Mouse (Mus musculus) embryonic facial prominence, embryonic 12.5 days (tissue): ENCODE data around the gene Gm3402. TPM values are rescaled to one million over a fixed set of nuclear protein-coding genes. Genes with fewer than 3 reads are reported as not detected.
"Not testable (repeated sequence)": the region's sequence is repeated elsewhere in the genome, so short reads cannot be mapped to it uniquely, and the experiment has no call there.

Source experiments
- ATAC-seq: fragments of 200-750 bp; cut with Nextera tagmentation; 2 replicates; pipeline ENCODE4 v1.8.0; 2017; ENCODE audit not compliant: insufficient number of reproducible peaks, insufficient read depth, low FRiP score, low TSS enrichment
- H3K27ac ChIP-seq: fragments of 300-500 bp; sonication (generic); 2 replicates; pipeline ENCODE4 v1.5.1; 2016; ENCODE audit warnings: mild to moderate bottlenecking
- H3K27me3 ChIP-seq: fragments of 300-500 bp; sonication (generic); 2 replicates; pipeline ENCODE4 v1.6.1; 2016; ENCODE audit warnings: mild to moderate bottlenecking, moderate library complexity
- H3K36me3 ChIP-seq: fragments of 300-500 bp; sonication (generic); 2 replicates; pipeline ENCODE4 v1.6.1; 2016; ENCODE audit warnings: mild to moderate bottlenecking
- H3K4me1 ChIP-seq: fragments of 300-500 bp; sonication (generic); 2 replicates; pipeline ENCODE4 v1.6.1; 2016
- H3K4me2 ChIP-seq: fragments of 300-500 bp; sonication (generic); replicated peaks from 2 replicates; pipeline ENCODE4 v1.6.1; 2016; ENCODE audit warnings: mild to moderate bottlenecking, moderate library complexity
- H3K4me3 ChIP-seq: fragments of 300-500 bp; sonication (generic); 2 replicates; pipeline ENCODE4 v1.5.1; 2016; ENCODE audit warnings: mild to moderate bottlenecking
- H3K9ac ChIP-seq: fragments of 300-500 bp; sonication (generic); 2 replicates; pipeline ENCODE4 v1.6.1; 2016; ENCODE audit warnings: mild to moderate bottlenecking, moderate library complexity
- H3K9me3 ChIP-seq: fragments of 300-500 bp; sonication (generic); 2 replicates; pipeline ENCODE4 v1.6.1; 2016; ENCODE audit warnings: mild to moderate bottlenecking, moderate library complexity
- WGBS: fragments of 180-500 bp; shearing (Covaris S2); methylation state at CpG from one replicate; pipeline ENCODE4 v1.1.7; 2016; 5-methylcytosine and 5-hydroxymethylcytosine counted together
- polyA plus RNA-seq: library from polyadenylated mRNA; unstranded; fragments of >200 nt; fragmentation: Nextera tagmentation; extraction: Ambion mirVana; gene quantifications from 2 replicates; pipeline ENCODE4 v1.2.1, GENCODE M21; 2016

Gm3402 gene
- polyA plus RNA-seq = not detected in 2 replicates

GRCm38 (mm10) chr5:146513823-146514222, at the start of gene Gm3402:
Gm3402 (plus strand) TSS chr5:146514123.
- not testable (repeated sequence) for H3K9me3 ChIP-seq, H3K9ac ChIP-seq
- 100% methylated on average over 1 of the region's 5 CpGs for WGBS

GRCm38 (mm10) chr5:146466663-146467062, 47.3 kb upstream of the Gm3402 start:
- Histone ChIP-seq H3K4me3 (no peak overlapping the region), H3K9me3 (no peaks in the 10 kb centered on the region), H3K4me2 (no peak overlapping the region), H3K27ac (no peak overlapping the region), H3K9ac (no peak overlapping the region), H3K27me3 (no peaks in the 10 kb centered on the region), H3K4me1 (no peaks in the 10 kb centered on the region), H3K36me3 (peaks cover 12% of the 10 kb centered on the region)
- WGBS = 94% methylated on average over 19 of the region's 19 CpGs
- ATAC-seq = no peak

More at GRCm38 (mm10) chr5:146513823-146514222, at the start of gene Gm3402:
- ATAC-seq, H3K27me3 ChIP-seq, H3K27ac ChIP-seq, H3K36me3 ChIP-seq, H3K4me3 ChIP-seq, H3K4me2 ChIP-seq, H3K4me1 ChIP-seq: not testable (repeated sequence)

GRCm38 (mm10) chr5:146468311-146468710, 45.6 kb upstream of the Gm3402 start:
- no peak overlapping the region for H3K4me2 ChIP-seq
- no peaks in the 10 kb centered on the region for H3K4me1 ChIP-seq
- H3K9ac ChIP-seq = no peak overlapping the region
- no peaks in the 10 kb centered on the region for H3K27me3 ChIP-seq
- WGBS = 97% methylated on average over 9 of the region's 9 CpGs
- no peak for ATAC-seq
- H3K4me3 ChIP-seq = no peak overlapping the region
- no peak overlapping the region for H3K27ac ChIP-seq
- peaks cover 7% of the 10 kb centered on the region for H3K36me3 ChIP-seq
- no peaks in the 10 kb centered on the region for H3K9me3 ChIP-seq

- no peak overlapping the region for H3K27ac ChIP-seq
- H3K4me2 ChIP-seq = no peak overlapping the region
- WGBS = 90% methylated on average over 9 of the region's 9 CpGs
- no peaks in the 10 kb centered on the region for H3K27me3 ChIP-seq
- peaks cover 7% of the 10 kb centered on the region for H3K36me3 ChIP-seq
- no peak overlapping the region for H3K9ac ChIP-seq
- H3K4me1 ChIP-seq = no peaks in the 10 kb centered on the region
- H3K4me3 ChIP-seq = no peak overlapping the region
- ATAC-seq = no peak
- no peaks in the 10 kb centered on the region for H3K9me3 ChIP-seq
These were observed 43.1 kb upstream of the Gm3402 start for GRCm38 (mm10) chr5:146470821-146471220.

GRCm38 (mm10) chr5:146471311-146471710, 42.6 kb upstream of the Gm3402 start:
- H3K4me3 ChIP-seq = no peak overlapping the region
- no peak for ATAC-seq
- 90% methylated on average over 5 of the region's 5 CpGs for WGBS

GRCm38 (mm10) chr5:146471821-146472220, 42.1 kb upstream of the Gm3402 start:
- 90% methylated on average over 12 of the region's 12 CpGs for WGBS
- H3K9me3 ChIP-seq = no peaks in the 10 kb centered on the region
- H3K27me3 ChIP-seq = no peaks in the 10 kb centered on the region
- no peak overlapping the region for H3K4me3 ChIP-seq
- H3K27ac ChIP-seq = no peak overlapping the region
- no peaks in the 10 kb centered on the region for H3K4me1 ChIP-seq
- peaks cover 5% of the 10 kb centered on the region for H3K36me3 ChIP-seq
- ATAC-seq = no peak
- H3K9ac ChIP-seq = no peak overlapping the region
- no peak overlapping the region for H3K4me2 ChIP-seq

More at GRCm38 (mm10) chr5:146471311-146471710, 42.6 kb upstream of the Gm3402 start:
- Histone ChIP-seq H3K36me3 (peaks cover 7% of the 10 kb centered on the region), H3K9me3 (no peaks in the 10 kb centered on the region), H3K27ac (no peak overlapping the region), H3K27me3 (no peaks in the 10 kb centered on the region), H3K4me1 (no peaks in the 10 kb centered on the region), H3K4me2 (no peak overlapping the region), H3K9ac (no peak overlapping the region)

GRCm38 (mm10) chr5:146479564-146479963, 34.4 kb upstream of the Gm3402 start:
- H3K4me1 ChIP-seq, H3K36me3 ChIP-seq, H3K27ac ChIP-seq, ATAC-seq, H3K9me3 ChIP-seq, H3K27me3 ChIP-seq, H3K4me3 ChIP-seq, H3K9ac ChIP-seq, H3K4me2 ChIP-seq: not testable (repeated sequence)
- 9% methylated on average over 4 of the region's 4 CpGs for WGBS

- H3K4me2 ChIP-seq, H3K9ac ChIP-seq, H3K27me3 ChIP-seq, H3K4me1 ChIP-seq, H3K4me3 ChIP-seq, H3K36me3 ChIP-seq, ATAC-seq, H3K9me3 ChIP-seq, H3K27ac ChIP-seq: not testable (repeated sequence)
- WGBS = 90% methylated on average over 2 of the region's 3 CpGs
These were observed 32.3 kb upstream of the Gm3402 start, which contains the start of gene Gm6408 for GRCm38 (mm10) chr5:146481665-146482064. Gm6408 (plus strand) TSS chr5:146481965.

GRCm38 (mm10) chr5:146488959-146489358, 25.0 kb upstream of the Gm3402 start:
- H3K4me3 ChIP-seq, H3K27ac ChIP-seq, H3K9me3 ChIP-seq, H3K9ac ChIP-seq, H3K36me3 ChIP-seq, ATAC-seq, H3K4me2 ChIP-seq, H3K4me1 ChIP-seq, H3K27me3 ChIP-seq: not testable (repeated sequence)
- WGBS = 17% methylated on average over 3 of the region's 4 CpGs

- H3K36me3 ChIP-seq, H3K4me2 ChIP-seq, H3K27ac ChIP-seq, H3K9me3 ChIP-seq, H3K9ac ChIP-seq, H3K4me3 ChIP-seq, ATAC-seq, H3K27me3 ChIP-seq, H3K4me1 ChIP-seq: not testable (repeated sequence)
- WGBS = no CpG with 5 or more reads among the region's 5 CpGs
These were observed 22.9 kb upstream of the Gm3402 start, which contains the start of gene Gm6370 for GRCm38 (mm10) chr5:146491063-146491462. Gm6370 (plus strand) TSS chr5:146491363.

- not testable (repeated sequence) for H3K4me2 ChIP-seq, H3K9ac ChIP-seq, H3K4me1 ChIP-seq, H3K27me3 ChIP-seq, H3K36me3 ChIP-seq, H3K9me3 ChIP-seq, H3K4me3 ChIP-seq, ATAC-seq, H3K27ac ChIP-seq
- no CpG with 5 or more reads among the region's 5 CpGs for WGBS
These were observed 11.8 kb upstream of the Gm3402 start, which contains the start of gene 4930449I24Rik for GRCm38 (mm10) chr5:146502099-146502498. 4930449I24Rik (plus strand) TSS chr5:146502399.

GRCm38 (mm10) chr5:146525501-146525900, 11.6 kb downstream of the Gm3402 start, which contains the start of gene Gm3404:
Gm3404 (plus strand) TSS chr5:146525801.
- H3K9ac ChIP-seq, H3K4me1 ChIP-seq, H3K9me3 ChIP-seq, H3K27ac ChIP-seq, H3K36me3 ChIP-seq, H3K4me2 ChIP-seq, H3K4me3 ChIP-seq, ATAC-seq, H3K27me3 ChIP-seq: not testable (repeated sequence)
- WGBS = 94% methylated on average over 3 of the region's 3 CpGs

GRCm38 (mm10) chr5:146537347-146537746, 23.4 kb downstream of the Gm3402 start, which contains the start of gene Gm3409:
Gm3409 (plus strand) TSS chr5:146537647.
- H3K9me3 ChIP-seq, H3K4me3 ChIP-seq, H3K27me3 ChIP-seq, H3K36me3 ChIP-seq, H3K4me2 ChIP-seq, H3K4me1 ChIP-seq, ATAC-seq, H3K9ac ChIP-seq, H3K27ac ChIP-seq: not testable (repeated sequence)
- 95% methylated on average over 2 of the region's 3 CpGs for WGBS
